Mouse (Mus musculus) lung, adult 2 months (tissue): ENCODE results near the gene Thrap3. TPM values are rescaled to one million over a fixed set of nuclear protein-coding genes. Genes with fewer than 3 reads are reported as not detected.

ENCODE experiments used
- DNase-seq: peaks from one replicate; pipeline ENCODE4 v3.0.0; 2022
- H3K4me1 ChIP-seq: fragments of 200-500 bp; 2 replicates; pipeline ENCODE4 v1.6.1; 2011; ENCODE audit warnings: low read length; ENCODE audit not compliant: control insufficient read depth, insufficient read depth
- H3K4me3 ChIP-seq: fragments of 200-500 bp; replicated peaks from 2 replicates; pipeline ENCODE3; 2011; ENCODE audit warnings: low read depth, mild to moderate bottlenecking, control low read depth, low read length; ENCODE audit errors: extremely low read depth
- CTCF ChIP-seq: fragments of 200-500 bp; IDR thresholded peaks from 2 replicates; pipeline ENCODE4 v1.5.1; 2011; ENCODE audit warnings: mild to moderate bottlenecking, low read length, control low read depth; ENCODE audit not compliant: insufficient read depth
- POLR2A ChIP-seq: fragments of 200-500 bp; IDR thresholded peaks from 2 replicates; pipeline ENCODE4 v1.6.1; 2011; ENCODE audit warnings: low read depth, mild to moderate bottlenecking, control low read depth, low read length, borderline replicate concordance; ENCODE audit errors: extremely low read depth
- WGBS: fragments of 180-500 bp; shearing (Covaris S2); methylation state at CpG from one replicate; pipeline ENCODE4 v1.1.7; 2018; 5-methylcytosine and 5-hydroxymethylcytosine counted together
- polyA plus RNA-seq: library from polyadenylated mRNA; depleted of rRNA; stranded (reverse); fragments of >200 nt; gene quantifications from 2 replicates; pipeline ENCODE4 v1.2.3, GENCODE M21; 2012; rRNA removed

Thrap3 gene
- polyA plus RNA-seq, result 40.0 and 62.8 TPM in 2 replicates

GRCm38 (mm10) chr4:126202303-126203181 is at the start of gene Thrap3:
Gene Thrap3, minus strand, starts transcription at chr4:126202760.
- DNase-seq, result peak; percentile 97
- peaks cover 18% of the 10 kb centered on the region for H3K4me1 ChIP-seq
- TF ChIP-seq POLR2A (peak; percentile 91; the same call in 1 of the 2 replicates), CTCF (no peak)
- under 1% methylated on average over 75 of the region's 75 CpGs for WGBS
- peak within 1 kb of the TSS; percentile 92 for H3K4me3 ChIP-seq

DNA sequence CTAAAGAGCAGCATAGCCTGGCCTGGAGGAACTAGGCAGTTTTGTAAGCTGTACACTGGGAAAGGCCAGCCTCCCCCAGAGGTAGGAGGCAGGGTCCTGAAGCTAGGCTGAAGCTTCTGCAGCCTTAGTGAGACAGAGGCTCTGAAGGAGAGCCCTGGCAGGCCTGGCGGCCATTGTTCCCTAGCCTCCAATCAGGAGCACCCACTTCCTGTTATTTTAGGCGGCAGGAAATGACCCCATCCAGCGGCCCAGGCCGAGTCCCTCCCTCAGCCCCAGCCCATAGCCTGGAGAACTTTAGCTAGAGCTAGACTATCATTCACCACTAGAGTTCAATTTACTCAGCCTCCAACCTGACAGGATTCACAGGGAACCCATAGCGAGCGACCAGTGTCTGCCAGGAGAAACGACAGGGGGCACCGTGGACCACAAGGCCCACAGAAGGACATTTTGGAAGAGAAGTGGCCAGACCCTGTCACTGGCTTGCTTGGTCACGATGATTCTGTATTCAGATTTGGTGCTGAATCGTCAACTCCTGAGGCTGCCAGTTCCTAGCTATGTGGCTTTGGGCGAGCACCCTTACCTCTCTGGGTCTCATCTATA is 49.2 kb upstream of the Thrap3 start:
- Histone ChIP-seq H3K4me1 (peaks cover 35% of the 10 kb centered on the region), H3K4me3 (peak overlapping the region; percentile 45)
- peak; percentile 46; the same call in 1 of the 2 replicates for TF ChIP-seq POLR2A
- no peak for TF ChIP-seq CTCF
- no peak for DNase-seq
- 38% methylated on average over 11 of the region's 11 CpGs for WGBS

GRCm38 (mm10) chr4:126250659-126251058 is 48.1 kb upstream of the Thrap3 start:
- no peak for DNase-seq
- TF ChIP-seq POLR2A (no peak), CTCF (no peak)
- H3K4me1 ChIP-seq, result peaks cover 38% of the 10 kb centered on the region
- 48% methylated on average over 4 of the region's 4 CpGs for WGBS
- H3K4me3 ChIP-seq, result no peak overlapping the region

DNA sequence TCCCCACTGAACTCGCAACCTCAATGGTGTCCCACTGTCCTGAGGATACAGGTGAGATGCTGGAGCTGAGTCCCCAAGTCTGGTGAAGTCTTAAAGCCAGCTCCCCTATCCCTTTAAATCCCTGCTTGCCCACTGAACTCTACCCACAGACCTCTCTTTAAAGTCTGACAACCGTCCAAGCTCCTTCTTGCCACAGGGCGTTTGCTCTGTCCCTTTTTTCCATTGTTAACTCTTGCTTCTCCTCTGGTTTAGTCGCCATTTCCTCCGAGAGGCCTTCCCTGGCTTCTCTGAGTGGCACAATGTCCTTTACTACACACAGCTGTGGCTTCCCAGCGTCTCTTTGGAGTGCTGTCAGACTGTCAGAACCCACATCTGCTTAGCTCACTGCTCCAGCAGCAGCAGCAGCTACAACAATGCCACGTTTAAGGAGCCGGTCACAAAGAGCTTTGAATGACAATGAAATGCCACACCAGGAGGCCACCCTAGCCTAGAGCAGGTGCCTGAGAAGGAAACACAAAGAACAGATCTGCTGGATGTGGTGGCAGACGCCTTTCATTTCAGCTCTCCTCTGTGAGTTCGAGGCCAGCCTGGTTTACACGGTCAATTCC is 45.8 kb upstream of the Thrap3 start:
- no peak for DNase-seq
- WGBS, result 35% methylated on average over 11 of the region's 11 CpGs
- H3K4me1 ChIP-seq, result peaks cover 30% of the 10 kb centered on the region
- no peak overlapping the region for H3K4me3 ChIP-seq
- TF ChIP-seq POLR2A (no peak), CTCF (no peak)

GRCm38 (mm10) chr4:126246202-126246889 is 43.8 kb upstream of the Thrap3 start:
- TF ChIP-seq POLR2A, result no peak
- peaks cover 22% of the 10 kb centered on the region for H3K4me1 ChIP-seq
- WGBS, result 63% methylated on average over 13 of the region's 13 CpGs
- no peak for DNase-seq
- H3K4me3 ChIP-seq, result no peak overlapping the region

- DNase-seq, result no peak
- no peak for TF ChIP-seq POLR2A
- no peak for TF ChIP-seq CTCF
- 80% methylated on average over 6 of the region's 6 CpGs for WGBS
- Histone ChIP-seq H3K4me1 (peaks cover 16% of the 10 kb centered on the region), H3K4me3 (no peak overlapping the region)
These were observed 40.0 kb upstream of the Thrap3 start for GRCm38 (mm10) chr4:126242510-126242909.

- Histone ChIP-seq H3K4me1 (peaks cover 19% of the 10 kb centered on the region), H3K4me3 (no peak overlapping the region)
- peak; percentile 4 for DNase-seq
- WGBS, result 45% methylated on average over 9 of the region's 9 CpGs
- TF ChIP-seq POLR2A, result no peak
- TF ChIP-seq CTCF, result no peak
These were observed 39.4 kb upstream of the Thrap3 start for GRCm38 (mm10) chr4:126241956-126242355.

DNA sequence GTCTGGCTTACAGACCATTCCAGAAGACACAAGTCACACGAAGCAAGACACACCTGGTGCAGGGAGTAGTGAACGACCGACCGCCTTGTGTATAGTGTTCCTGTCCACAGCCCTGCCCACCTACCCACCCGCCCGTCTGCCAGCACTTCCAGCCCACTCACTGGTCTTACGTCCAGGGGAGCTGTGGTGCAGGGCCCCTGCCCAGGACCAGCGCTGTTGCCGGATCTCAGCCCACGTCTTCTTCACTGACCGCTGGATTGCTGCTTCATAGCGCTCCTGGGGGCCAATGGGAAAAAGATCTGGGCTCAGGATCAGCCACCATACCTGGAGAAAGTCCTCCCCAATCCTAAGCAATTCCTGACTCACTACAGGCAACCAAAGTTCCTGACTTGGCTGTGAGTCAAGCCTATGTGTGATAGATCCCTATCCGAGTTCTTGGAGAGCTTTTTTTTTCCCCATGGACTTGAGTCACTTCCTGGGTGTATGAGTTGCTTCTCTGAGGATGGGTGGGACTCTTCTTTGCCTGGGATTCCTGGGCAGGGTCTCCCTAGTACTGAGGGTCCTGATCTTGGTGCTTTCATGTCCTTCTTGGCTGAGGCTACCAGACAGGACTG is 37.4 kb upstream of the Thrap3 start:
- peaks cover 18% of the 10 kb centered on the region for H3K4me1 ChIP-seq
- 82% methylated on average over 13 of the region's 13 CpGs for WGBS
- no peak for TF ChIP-seq POLR2A
- TF ChIP-seq CTCF, result no peak
- DNase-seq, result no peak
- no peak overlapping the region for H3K4me3 ChIP-seq

- H3K4me1 ChIP-seq, result peaks cover 23% of the 10 kb centered on the region
- no peak overlapping the region for H3K4me3 ChIP-seq
- 31% methylated on average over 5 of the region's 5 CpGs for WGBS
- DNase-seq, result no peak
- TF ChIP-seq POLR2A, result no peak
- TF ChIP-seq CTCF, result no peak
These were observed 35.2 kb upstream of the Thrap3 start for GRCm38 (mm10) chr4:126237721-126238242.
